Mouse (Mus musculus): ENCODE data around the gene Pradc1.

The Pradc1 gene

GRCm38 (mm10) chr6:85451664-85452410 is at the start of gene Pradc1:
TSS of gene Pradc1 (minus strand) at chr6:85451970.
- peak; percentile 97 for DNase-seq (ENCODE audit: low spot score in 2 of 2)

DNA sequence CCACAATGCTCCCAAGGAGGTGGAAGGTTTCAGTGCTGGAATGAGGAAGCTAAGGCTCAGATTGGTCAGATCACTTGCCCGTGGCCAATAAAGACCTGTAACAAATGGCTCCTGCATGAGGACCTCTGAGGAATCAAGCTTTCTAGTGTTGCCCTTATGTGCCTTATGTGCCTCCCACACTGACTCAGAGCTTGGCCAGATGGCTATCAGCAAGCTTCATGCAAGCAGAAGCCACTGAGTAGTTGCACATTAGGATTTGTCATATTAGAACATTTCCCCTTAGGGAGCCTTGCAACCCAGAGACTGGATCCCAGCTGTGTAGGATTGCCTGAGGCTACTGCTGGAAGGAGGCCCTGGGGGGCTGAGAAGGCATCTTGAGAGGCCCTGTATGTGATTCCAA is 48.6 kb upstream of the Pradc1 start:
- DNase-seq (ENCODE audit: low spot score in 2 of 2) = no peak

DNA sequence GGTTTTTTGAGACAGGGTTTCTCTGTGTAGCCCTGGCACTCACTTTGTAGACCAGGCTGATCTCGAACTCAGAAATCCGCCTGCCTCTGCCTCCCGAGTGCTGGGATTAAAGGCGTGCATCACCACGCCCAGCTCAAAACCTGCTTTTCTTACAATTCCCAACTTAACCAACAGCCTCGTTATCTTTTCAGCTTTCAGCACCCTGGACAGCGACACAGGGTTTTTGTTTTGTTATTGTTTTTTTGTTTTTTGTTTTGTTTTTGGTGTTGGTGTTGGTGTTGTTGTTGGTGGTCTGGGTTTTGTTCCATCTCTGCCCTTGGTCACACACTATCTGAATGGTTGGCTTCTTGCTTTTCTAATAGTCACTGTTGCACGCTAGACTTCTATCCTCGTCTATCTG is 46.4 kb upstream of the Pradc1 start:
- DNase-seq (ENCODE audit: low spot score in 2 of 2) = no peak

GRCm38 (mm10) chr6:85496976-85497375 is 45.2 kb upstream of the Pradc1 start:
- DNase-seq (ENCODE audit: low spot score in 2 of 2) = no peak

GRCm38 (mm10) chr6:85491606-85492005 is 39.8 kb upstream of the Pradc1 start:
- no peak for DNase-seq (ENCODE audit: low spot score in 2 of 2)

DNA sequence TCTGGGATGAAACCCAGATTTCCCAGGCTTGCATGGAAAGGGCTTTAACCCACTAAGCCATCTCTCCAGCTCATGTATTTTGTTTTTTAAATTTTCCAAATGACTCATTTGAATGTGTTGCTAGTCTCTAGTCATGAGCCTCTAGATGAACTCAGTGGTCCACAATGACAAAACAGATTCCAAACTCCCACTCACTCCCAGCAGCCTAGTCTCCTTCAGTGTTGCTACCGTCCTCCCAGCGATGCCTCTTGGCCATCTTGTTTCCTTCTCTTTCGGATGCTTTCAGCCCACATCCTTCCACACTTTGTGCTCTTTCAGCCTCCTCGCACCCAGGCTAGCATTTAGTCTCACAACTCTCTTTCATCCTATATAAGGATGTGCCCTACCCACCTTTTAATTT is 38.5 kb upstream of the Pradc1 start:
- no peak for DNase-seq (ENCODE audit: low spot score in 2 of 2)

- DNase-seq (ENCODE audit: low spot score in 2 of 2) = no peak
Measured at GRCm38 (mm10) chr6:85489717-85490116, 37.9 kb upstream of the Pradc1 start.

DNA sequence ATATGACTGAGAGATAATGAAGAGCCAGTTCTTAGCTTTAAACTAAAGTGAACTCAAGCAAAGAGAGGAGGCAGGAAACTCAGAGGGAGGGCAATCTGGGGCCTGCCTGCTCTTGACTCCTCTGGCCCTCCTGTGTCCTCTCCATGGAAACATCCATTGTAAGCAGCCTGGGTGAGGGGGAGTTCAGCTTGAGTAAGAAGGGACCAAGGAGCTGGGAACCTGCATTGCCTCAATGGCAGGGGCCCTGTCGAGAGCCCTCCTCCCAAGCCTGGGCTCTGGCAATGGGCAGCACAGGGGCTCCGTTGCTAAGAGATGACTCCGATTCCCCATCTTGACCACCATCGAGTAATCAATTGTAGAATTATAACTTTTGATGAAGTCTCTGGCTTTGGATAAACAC is 36.7 kb upstream of the Pradc1 start:
- DNase-seq (ENCODE audit: low spot score in 2 of 2) = no peak

DNA sequence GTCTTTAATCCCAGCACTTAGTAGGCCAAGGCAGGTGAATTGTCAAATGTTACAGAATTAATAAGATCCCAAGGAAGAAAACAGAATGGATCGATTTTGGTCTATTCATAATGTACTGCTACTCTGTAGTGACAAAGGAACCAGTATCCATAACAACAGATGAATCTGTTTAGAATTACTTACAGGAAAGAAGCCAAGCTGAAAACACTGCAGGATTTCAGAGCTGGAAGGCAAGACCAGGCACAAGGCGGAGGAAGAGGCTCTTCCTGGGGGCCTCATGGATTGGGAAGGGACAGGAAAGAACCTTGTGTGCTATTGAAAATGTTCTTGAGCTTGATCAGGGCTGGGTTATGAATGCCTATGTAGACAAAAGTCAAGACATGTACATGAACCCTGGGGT is 34.0 kb upstream of the Pradc1 start:
- DNase-seq (ENCODE audit: low spot score in 2 of 2) = no peak

GRCm38 (mm10) chr6:85483843-85484721 is 32.3 kb upstream of the Pradc1 start:
- no peak for DNase-seq (ENCODE audit: low spot score in 2 of 2)

DNA sequence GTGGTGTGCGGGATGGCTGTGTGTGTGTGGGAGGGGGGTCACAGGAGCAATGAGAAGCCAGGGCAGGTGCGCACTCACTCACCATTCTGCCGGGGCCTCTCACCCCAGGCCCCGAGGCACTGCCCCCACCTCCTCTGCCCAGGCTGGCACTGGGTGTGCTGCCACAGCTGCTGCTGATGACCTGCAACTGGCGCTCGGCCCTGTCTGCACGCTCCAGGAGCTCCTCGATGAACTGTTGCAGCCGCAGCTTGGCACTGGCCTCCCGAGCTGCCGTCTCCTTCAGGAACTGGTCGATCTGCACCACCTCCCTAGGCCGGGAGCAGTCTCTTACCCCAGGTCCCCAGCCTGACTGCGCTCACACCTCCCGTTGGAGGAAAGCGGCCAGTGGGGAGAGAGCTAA is 28.9 kb upstream of the Pradc1 start:
- no peak for DNase-seq (ENCODE audit: low spot score in 2 of 2)

DNA sequence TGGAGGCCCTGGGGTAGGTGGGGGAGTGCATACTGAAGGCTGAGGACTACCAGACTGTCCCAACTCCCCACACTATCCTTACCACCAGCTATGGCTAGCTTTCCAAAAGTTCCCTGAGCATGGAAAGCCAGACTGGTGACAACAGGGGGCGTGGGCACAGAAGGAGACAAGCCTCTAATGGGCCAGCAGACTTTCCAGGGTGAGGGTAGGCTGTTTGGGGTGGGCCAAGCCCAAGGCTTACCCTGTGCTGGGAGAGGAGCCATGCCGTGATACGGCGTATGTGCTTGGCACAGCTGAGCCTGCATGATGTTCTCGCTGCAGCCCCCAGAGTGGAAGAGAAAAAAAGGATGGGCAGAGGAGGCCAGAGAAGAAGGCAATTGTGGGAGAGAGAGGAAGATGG is 28.2 kb upstream of the Pradc1 start:
- DNase-seq (ENCODE audit: low spot score in 2 of 2) = no peak

- DNase-seq (ENCODE audit: low spot score in 2 of 2) = no peak
Measured at GRCm38 (mm10) chr6:85478416-85478815, 26.6 kb upstream of the Pradc1 start.

- no peak for DNase-seq (ENCODE audit: low spot score in 2 of 2)
Measured at GRCm38 (mm10) chr6:85477366-85477917, 25.7 kb upstream of the Pradc1 start.

DNA sequence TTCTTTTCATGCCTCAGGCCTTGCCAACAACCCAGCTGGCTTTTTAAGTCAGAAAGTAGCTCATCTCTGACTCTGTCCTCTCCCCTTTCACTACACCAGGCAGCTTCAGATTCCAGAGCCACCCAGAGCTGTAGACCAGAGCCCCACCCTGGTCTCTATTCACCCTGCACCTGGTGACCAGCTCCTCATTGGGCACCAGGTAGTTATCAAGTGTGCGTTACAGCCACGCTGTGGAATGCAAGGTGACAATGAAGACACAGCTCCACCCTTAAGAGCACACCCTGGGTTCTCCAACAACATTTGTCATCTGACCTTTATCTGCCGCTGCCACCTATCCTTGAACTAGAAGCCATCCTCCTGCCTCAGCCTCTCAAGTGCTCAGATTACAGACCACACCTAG is 23.8 kb upstream of the Pradc1 start:
- no peak for DNase-seq (ENCODE audit: low spot score in 2 of 2)

- DNase-seq (ENCODE audit: low spot score in 2 of 2) = no peak
Measured at GRCm38 (mm10) chr6:85472542-85472941, 20.8 kb upstream of the Pradc1 start.

DNA sequence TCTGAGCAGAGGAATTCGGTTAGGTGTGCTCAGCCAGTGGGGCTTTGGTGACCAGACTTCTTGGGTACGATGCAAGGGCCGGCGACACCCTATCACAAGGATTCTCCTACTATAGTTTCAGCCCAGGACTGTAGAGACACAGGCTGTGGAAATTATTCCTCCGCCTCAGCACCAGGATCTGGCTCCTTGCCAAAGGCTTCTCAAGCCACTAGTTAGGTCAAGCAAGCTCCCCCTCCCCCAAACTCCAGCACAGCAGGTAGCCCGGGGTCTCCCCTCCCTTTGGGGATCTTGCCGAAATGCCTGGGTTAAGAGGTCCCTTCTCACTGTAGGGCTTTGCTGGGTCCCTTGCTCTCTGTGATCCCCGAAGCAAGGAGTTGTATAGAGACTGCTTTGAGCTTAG is 20.2 kb upstream of the Pradc1 start:
- no peak for DNase-seq (ENCODE audit: low spot score in 2 of 2)

DNA sequence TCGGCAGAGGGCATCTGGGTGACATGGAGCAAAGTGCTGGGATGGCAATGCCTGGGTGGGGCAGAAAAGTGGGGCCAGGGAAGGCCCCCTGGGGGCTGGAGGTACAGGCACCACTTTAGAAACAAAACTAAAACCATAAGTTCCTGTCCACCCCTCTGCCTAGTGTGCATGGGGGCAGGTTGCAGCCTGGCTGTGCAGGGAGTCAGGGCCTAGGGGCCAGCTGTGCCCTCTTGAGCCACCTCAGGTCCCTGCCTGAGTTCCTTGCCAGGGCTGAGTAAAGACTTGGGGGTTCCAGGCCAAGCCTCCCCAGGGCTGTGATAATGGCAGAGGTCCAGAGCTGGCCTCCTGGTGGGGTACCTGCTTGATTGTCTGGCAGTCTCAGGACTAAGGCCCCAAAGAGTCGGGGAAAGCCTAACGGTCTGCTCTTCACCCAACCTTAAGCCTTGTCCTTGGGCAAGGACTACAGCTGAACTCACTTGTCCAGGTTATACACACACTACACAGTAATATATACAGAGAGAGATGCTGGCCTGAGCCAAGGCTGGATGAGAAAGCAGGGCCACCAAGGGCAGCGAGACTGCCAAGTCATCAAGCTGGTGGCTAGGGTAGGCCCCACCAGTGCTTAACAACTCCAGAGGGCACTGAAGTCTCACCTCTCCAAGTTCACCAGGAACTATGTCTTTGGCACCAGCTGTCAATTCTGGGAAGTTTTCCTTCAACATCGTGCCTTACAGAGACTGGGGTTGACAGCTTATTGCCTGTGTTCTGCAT is 18.1 kb upstream of the Pradc1 start:
- DNase-seq (ENCODE audit: low spot score in 2 of 2) = no peak

DNA sequence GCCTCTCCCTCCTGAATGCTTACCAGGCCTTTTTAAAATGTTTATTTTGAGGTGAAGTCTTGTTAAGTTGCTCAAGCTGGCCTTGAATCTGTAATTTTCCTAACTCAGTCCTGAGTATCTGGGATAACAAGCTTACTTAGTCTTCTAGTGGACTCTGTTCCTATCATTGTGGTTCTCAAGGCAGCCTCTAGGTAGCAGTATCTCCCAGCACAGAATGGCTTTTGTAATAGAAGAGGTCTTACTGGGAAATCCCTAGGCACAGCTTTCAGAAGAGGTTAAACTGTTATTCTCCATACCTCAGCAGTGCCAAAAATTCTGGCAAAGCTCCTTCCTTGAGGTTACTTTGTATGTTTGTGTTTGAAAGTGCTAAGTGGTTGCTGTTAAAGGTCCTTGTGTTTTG is 13.6 kb upstream of the Pradc1 start:
- no peak for DNase-seq (ENCODE audit: low spot score in 2 of 2)

DNA sequence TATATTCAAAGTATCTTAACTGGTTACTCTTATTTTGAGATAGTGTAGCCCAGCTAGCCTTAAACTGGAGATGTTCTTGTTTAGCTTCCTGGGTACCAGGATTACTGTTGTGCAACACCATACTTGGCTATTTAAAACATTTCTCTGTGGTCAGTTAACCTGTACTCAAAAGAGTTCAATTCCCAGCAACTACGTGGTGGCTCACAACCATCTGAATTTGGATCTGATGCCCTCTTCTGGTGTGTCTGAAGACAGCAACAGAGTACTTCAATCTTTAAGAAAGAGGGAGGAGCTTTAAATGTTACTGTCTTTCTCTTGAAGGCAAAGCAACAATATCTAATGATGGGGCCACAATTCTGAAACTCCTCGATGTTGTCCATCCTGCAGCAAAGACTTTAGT is 7.9 kb upstream of the Pradc1 start:
- no peak for DNase-seq (ENCODE audit: low spot score in 2 of 2)

GRCm38 (mm10) chr6:85452816-85453215 is 1.0 kb upstream of the Pradc1 start:
- no peak for DNase-seq (ENCODE audit: low spot score in 2 of 2)

- DNase-seq (ENCODE audit: low spot score in 2 of 2) = no peak
Measured at GRCm38 (mm10) chr6:85452411-85452665, 568 bp upstream of the Pradc1 start.
